Mouse (Mus musculus) erythroblast, embryonic 14.5 days (primary cell): Measurements from ENCODE around the gene Rtel1. TPM values are rescaled to one million over a fixed set of nuclear protein-coding genes. Genes with fewer than 3 reads are reported as not detected.

Source experiments
- H3K27me3 ChIP-seq: 2 replicates; pipeline ENCODE4 v1.6.1; 2012; ENCODE audit warnings: inconsistent platforms; ENCODE audit not compliant: control insufficient read depth
- H3K36me3 ChIP-seq: 2 replicates; pipeline ENCODE4 v1.6.1; 2012; ENCODE audit warnings: mild to moderate bottlenecking, inconsistent platforms; ENCODE audit not compliant: control insufficient read depth
- H3K4me1 ChIP-seq: 2 replicates; pipeline ENCODE4 v1.6.1; 2012; ENCODE audit warnings: inconsistent platforms; ENCODE audit not compliant: control insufficient read depth
- H3K4me3 ChIP-seq: replicated peaks from 2 replicates; pipeline ENCODE3; 2012; ENCODE audit warnings: moderate library complexity, mild to moderate bottlenecking, inconsistent platforms
- H3K9me3 ChIP-seq: 2 replicates; pipeline ENCODE4 v1.6.1; 2012; ENCODE audit warnings: low read length, inconsistent platforms, mixed read lengths; ENCODE audit not compliant: control insufficient read depth
- GATA1 ChIP-seq: IDR thresholded peaks from 2 replicates; pipeline ENCODE4 v1.6.1; 2012; ENCODE audit warnings: low read length, inconsistent platforms, mixed read lengths
- TAL1 ChIP-seq: IDR thresholded peaks from 3 replicates; pipeline ENCODE4 v1.6.1; 2012; ENCODE audit warnings: low read length, inconsistent platforms, mixed read lengths
- polyA plus RNA-seq: library from polyadenylated mRNA; stranded (reverse); fragments of >175 nt; gene quantifications from 2 replicates; pipeline ENCODE4 v1.2.3, GENCODE M21; 2012

The Rtel1 gene
- polyA plus RNA-seq, 1 experiment: 0.91 TPM

DNA sequence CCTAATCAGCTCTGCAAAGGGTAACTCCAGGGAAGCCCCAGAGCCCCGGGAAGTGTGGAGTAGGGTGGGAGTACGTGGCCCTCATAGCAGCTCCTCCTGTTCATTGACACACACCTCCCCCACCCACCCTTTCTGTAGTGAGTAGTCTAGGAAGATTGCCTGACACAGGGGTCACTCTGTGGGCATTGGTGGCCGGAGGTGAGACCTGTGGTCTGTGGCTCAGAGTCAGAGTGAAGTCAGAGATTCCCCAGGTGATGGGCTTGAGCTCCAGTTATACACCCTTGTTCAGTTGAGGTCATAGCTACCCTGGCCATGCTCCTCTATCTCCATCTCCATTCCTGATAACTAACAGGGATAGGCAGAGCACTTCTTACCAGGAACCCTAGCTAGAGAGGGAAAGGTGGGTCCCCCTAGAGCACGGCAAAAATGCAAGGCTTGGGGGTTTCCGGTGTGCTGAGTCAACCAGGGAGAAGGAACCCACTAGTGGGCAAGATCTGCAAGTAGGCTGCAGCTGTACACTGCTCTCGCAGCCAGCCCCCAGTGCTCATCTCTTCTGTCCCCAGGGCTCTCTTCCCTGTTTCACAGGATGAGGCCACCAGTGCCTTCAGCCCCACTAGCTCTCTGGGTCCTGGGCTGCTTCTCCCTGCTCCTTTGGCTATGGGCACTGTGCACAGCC lies 62.2 kb downstream of the Rtel1 start:
- TF ChIP-seq GATA1: no peak
- no peak for TF ChIP-seq TAL1
- Histone ChIP-seq H3K36me3 (peaks cover 94% of the 10 kb centered on the region), H3K9me3 (no peaks in the 10 kb centered on the region)

DNA sequence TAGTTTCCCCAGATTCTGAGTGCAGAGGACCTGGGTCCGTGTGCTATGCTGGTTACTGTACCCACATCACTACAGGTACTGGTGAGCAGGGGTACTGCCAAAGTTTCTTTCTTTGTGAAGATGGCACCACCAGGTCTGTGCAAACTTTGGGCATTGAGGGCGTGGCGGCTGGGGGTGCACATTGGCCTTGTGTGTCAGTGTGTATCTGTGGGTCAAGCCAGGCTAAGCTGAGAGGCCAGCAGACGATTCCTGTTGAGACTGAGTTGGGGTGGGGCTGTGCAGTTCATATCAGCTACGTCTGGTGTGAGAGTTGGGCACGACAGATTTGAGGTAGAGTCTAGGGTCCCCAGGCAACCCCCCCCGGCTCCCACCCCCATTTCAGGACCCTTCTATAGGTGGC lies 64.9 kb downstream of the Rtel1 start:
- H3K4me3 ChIP-seq: no peak overlapping the region
- TF ChIP-seq GATA1 (no peak), TAL1 (no peak)
- H3K27me3 ChIP-seq: no peaks in the 10 kb centered on the region
- peaks cover 87% of the 10 kb centered on the region for H3K36me3 ChIP-seq
- no peaks in the 10 kb centered on the region for H3K4me1 ChIP-seq
- no peaks in the 10 kb centered on the region for H3K9me3 ChIP-seq

More for the DNA sequence above, 62.2 kb downstream of the Rtel1 start:
- Histone ChIP-seq H3K27me3 (no peaks in the 10 kb centered on the region), H3K4me1 (peaks cover 3% of the 10 kb centered on the region), H3K4me3 (no peak overlapping the region)

DNA sequence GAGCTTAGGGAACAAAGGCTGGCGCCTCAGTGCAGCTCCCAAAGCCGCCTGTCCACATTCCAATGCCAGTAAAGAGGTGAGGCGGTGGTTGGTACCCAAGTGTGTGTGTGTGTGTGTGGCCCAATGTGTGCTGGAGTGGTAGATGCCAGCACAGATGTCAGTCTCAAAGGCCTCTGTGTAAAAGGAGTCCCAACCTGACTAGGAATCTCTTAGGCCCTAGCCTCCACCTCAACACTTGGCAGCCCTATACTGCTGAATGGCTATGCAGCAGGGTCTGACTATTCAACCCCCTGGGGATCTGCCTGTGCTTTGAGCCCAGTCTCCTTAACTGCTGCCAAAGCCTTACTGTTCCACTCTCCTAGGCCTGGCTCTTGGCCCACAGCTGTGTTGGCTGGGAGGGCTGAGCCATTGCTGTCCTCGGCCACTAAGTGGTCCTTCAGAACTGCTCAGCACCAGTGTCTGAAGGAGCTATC lies 65.4 kb downstream of the Rtel1 start:
- H3K4me1 ChIP-seq: no peaks in the 10 kb centered on the region
- H3K4me3 ChIP-seq: no peak overlapping the region
- no peaks in the 10 kb centered on the region for H3K9me3 ChIP-seq
- H3K27me3 ChIP-seq: no peaks in the 10 kb centered on the region
- peaks cover 86% of the 10 kb centered on the region for H3K36me3 ChIP-seq
- TF ChIP-seq GATA1 (no peak), TAL1 (no peak)

DNA sequence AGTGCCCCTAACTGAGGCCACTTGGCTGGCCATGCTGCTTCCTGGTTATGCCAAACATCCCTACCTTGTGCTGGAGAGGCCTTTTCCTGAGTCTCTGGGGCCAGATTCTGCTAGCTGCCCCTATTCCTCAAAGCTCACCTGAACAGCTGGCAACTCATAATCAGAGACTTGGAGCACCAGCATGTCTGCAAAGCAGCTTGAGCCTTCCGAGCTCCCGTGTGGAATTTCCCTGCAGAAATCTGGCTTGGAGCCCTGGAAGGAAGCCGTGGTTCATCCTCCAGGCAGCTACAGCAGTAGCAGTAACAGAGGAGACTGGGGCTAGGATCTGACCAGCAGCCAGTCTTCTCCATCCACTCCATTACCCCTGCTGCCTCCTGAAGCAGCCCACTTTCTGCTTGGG lies 66.3 kb downstream of the Rtel1 start:
- Histone ChIP-seq H3K9me3 (no peaks in the 10 kb centered on the region), H3K27me3 (no peaks in the 10 kb centered on the region), H3K4me1 (no peaks in the 10 kb centered on the region), H3K4me3 (no peak overlapping the region), H3K36me3 (peaks cover 86% of the 10 kb centered on the region)
- TF ChIP-seq TAL1 (no peak), GATA1 (no peak)

DNA sequence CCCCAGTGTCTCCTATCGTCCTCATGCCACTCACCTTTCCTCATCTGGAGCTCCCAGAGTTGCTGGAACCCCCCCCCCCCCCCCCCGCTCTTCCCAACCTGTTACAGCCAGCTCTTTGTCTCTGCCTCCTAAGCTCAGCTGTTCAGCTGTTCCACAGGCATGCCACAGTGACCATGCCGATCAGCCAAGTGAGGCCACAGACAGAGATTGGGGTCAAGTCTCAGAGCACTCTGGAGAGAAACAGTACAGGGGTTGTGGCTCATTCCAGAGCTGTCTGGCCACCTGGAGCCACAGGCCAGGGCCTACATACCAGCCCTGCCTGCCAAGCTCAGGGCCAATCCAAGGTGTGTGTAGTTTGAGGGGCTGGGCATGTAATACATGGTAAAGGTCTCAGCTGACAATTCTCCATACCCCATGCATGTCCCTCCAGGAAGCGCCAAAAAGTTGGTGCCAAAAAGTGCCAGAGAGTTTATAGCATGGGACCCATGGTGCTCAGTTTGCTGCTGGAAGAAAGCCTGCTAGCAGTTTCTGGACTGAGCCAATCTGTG lies 67.2 kb downstream of the Rtel1 start:
- Histone ChIP-seq H3K27me3 (no peaks in the 10 kb centered on the region), H3K9me3 (no peaks in the 10 kb centered on the region), H3K4me3 (no peak overlapping the region), H3K36me3 (peaks cover 86% of the 10 kb centered on the region), H3K4me1 (no peaks in the 10 kb centered on the region)
- TF ChIP-seq TAL1: no peak
- no peak for TF ChIP-seq GATA1

DNA sequence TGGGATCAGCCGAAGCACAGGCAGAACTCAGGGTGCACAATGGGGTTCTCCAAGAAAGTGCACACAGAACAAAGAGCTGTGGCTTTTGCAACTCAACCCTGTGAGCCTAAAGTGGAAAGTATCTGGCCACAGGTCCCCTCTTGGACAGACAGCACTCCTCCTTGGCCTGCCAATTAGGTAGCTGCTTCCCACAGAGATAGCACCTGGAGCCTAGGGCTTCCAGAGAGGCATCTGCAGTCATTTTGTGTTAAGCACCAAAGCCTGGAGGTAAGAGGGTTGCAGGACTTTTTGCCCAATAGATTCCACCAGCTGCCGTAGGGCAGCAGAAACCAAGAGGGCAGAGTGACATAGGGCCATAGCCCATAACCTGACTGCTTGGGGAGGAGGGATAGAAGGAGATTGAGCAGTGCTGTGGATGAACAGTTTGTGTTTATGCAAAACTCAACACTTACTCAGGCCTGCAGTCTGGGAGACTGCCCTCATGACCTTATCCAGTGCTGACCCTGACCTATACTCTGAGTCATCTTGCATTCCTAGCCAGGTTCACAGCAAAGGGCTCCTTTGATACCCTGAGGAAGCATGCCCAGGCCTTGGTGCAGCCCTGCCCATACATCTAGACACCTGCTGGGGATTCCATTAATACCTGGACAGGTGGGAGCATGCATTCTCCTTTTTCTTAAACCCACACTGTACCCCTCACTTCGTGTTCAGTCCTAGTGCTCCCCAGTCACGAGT lies 70.8 kb downstream of the Rtel1 start:
- TF ChIP-seq TAL1 (no peak), GATA1 (no peak)
- no peaks in the 10 kb centered on the region for H3K4me1 ChIP-seq
- peaks cover 85% of the 10 kb centered on the region for H3K36me3 ChIP-seq

DNA sequence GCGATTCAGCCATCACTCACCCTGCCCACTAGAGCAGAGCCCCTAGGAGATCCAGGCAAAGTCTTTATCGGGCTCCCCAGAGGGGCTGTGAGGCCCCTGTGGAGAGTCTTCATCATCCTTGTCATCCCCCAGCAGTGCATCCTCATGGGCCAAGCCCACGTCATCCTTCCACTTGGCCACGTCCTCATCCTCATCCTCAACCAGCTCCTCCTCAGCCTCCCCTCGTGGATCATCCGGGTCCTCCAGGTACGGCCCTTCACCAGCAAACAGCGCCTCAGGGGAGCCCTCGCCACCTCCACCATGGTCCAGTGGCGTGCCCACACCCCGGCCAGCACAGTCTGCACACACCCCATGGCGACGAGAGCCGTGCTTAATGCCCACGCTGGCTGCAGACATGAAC lies 71.5 kb downstream of the Rtel1 start:
- Histone ChIP-seq H3K4me3 (no peak overlapping the region), H3K9me3 (no peaks in the 10 kb centered on the region), H3K27me3 (no peaks in the 10 kb centered on the region), H3K36me3 (peaks cover 84% of the 10 kb centered on the region), H3K4me1 (no peaks in the 10 kb centered on the region)
- no peak for TF ChIP-seq TAL1
- no peak for TF ChIP-seq GATA1

More for the DNA sequence above, 70.8 kb downstream of the Rtel1 start:
- H3K9me3 ChIP-seq: no peaks in the 10 kb centered on the region
- no peaks in the 10 kb centered on the region for H3K27me3 ChIP-seq
- H3K4me3 ChIP-seq: no peak overlapping the region

DNA sequence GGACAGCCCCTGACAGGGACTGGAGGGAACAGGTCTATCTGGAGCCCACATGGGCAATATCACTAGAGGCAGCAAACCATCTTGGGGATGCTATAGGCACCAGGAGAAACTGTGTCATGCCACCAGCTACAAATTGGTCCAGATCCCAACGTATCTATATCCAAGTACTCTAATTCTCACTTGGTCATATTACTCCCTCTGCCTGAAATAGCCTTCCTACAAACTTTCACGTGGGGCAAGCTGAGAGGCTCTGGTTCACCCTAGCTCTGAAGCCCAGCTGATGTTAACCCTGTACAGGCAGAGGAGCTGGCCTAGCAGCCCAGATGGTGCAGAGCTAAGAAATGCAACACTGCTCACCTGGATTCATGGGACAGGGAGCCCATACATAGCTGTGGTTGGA lies 72.0 kb downstream of the Rtel1 start:
- H3K36me3 ChIP-seq: peaks cover 82% of the 10 kb centered on the region
- no peaks in the 10 kb centered on the region for H3K9me3 ChIP-seq
- TF ChIP-seq GATA1: no peak
- TF ChIP-seq TAL1: no peak
- H3K27me3 ChIP-seq: no peaks in the 10 kb centered on the region
- no peak overlapping the region for H3K4me3 ChIP-seq
- no peaks in the 10 kb centered on the region for H3K4me1 ChIP-seq

DNA sequence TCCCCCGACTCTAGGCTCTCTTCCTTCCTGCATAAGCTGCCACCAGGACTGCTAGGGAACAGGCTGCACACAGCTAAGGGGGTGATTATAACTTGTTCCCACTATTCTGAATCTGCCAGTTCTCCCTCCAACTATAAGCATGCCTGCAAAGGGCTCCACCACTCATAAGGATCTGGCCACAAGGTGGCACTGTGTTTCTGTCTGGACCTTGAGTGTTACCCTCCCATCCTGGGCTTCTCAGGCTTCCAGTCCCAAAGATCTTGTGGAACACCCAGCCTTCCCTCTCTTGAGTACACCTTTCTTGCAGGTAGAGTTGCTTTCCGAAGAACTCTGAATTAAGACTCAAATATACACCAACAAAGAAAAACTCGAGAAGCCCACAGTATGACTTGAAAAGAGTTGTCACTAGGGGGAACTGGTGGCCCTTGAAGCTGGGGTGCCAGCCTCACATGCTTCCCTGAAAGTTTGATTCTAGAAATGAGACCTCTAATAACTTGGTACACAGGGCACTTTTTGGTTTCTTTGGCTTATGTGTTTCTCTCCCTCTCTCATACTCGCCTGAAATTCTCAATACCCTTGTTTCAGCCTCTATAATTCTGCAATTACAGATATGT lies 73.2 kb downstream of the Rtel1 start:
- Histone ChIP-seq H3K4me1 (no peaks in the 10 kb centered on the region), H3K27me3 (no peaks in the 10 kb centered on the region), H3K36me3 (peaks cover 77% of the 10 kb centered on the region), H3K4me3 (no peak overlapping the region), H3K9me3 (no peaks in the 10 kb centered on the region)
- no peak for TF ChIP-seq TAL1
- no peak for TF ChIP-seq GATA1
